Mouse (Mus musculus) MEL (cell line): ENCODE results near the gene Mafk.

Experiments
- CHD2 ChIP-seq: IDR thresholded peaks from 2 replicates; pipeline ENCODE4 v1.6.1; 2011; ENCODE audit warnings: low read length, improper control_type of control experiment
- CTCF ChIP-seq, 3 experiments: IDR thresholded peaks in 2 of 3; conservative IDR thresholded peaks in 1 of 3; 2 replicates each; pipeline ENCODE4 v1.5.1; 2011 to 2012; ENCODE audit warnings: low read length in 3 of 3, low read depth in 2 of 3, mild to moderate bottlenecking in 2 of 3, improper control_type of control experiment in 1 of 3, inconsistent platforms in 1 of 3, mixed read lengths in 1 of 3, moderate library complexity in 1 of 3; ENCODE audit not compliant: control insufficient read depth in 1 of 3, insufficient read depth in 1 of 3, poor library complexity in 1 of 3, severe bottlenecking in 1 of 3
- GABPA ChIP-seq: IDR thresholded peaks from 2 replicates; pipeline ENCODE4 v1.6.1; 2012; ENCODE audit warnings: low read depth, mild to moderate bottlenecking, inconsistent platforms, low read length, improper control_type of control experiment, moderate library complexity
- KAT2A ChIP-seq: conservative IDR thresholded peaks from 2 replicates; pipeline ENCODE4 v1.6.1; 2012; ENCODE audit warnings: low read depth, low read length, improper control_type of control experiment, inconsistent platforms
- MAZ ChIP-seq: IDR thresholded peaks from 2 replicates; pipeline ENCODE4 v1.6.1; 2012; ENCODE audit warnings: low read depth, mild to moderate bottlenecking, inconsistent platforms, low read length, improper control_type of control experiment
- NELFE ChIP-seq: IDR thresholded peaks from 2 replicates; pipeline ENCODE4 v1.6.1; 2011; ENCODE audit warnings: low read depth, low read length, improper control_type of control experiment
- POLR2A ChIP-seq, 2 experiments: IDR thresholded peaks; 2 replicates each; pipeline ENCODE4 v1.6.1; 2011 to 2012; ENCODE audit warnings: low read length in 2 of 2, mild to moderate bottlenecking in 2 of 2, control low read depth in 1 of 2, improper control_type of control experiment in 1 of 2, low read depth in 1 of 2, moderate library complexity in 1 of 2; ENCODE audit not compliant: control insufficient read depth in 1 of 2, insufficient read depth in 1 of 2, poor library complexity in 1 of 2
- POLR2AphosphoS2 ChIP-seq: IDR thresholded peaks from 2 replicates; pipeline ENCODE4 v1.6.1; 2011; ENCODE audit warnings: low read length, improper control_type of control experiment
- SMC3 ChIP-seq: IDR thresholded peaks from 2 replicates; pipeline ENCODE4 v1.6.1; 2011; ENCODE audit warnings: low read depth, low read length, improper control_type of control experiment
- ZNF384 ChIP-seq: IDR thresholded peaks from 2 replicates; pipeline ENCODE4 v1.6.1; 2012; ENCODE audit warnings: low read depth, mild to moderate bottlenecking, inconsistent platforms, low read length, improper control_type of control experiment

GRCm38 (mm10) chr5:139749413-139750125, 41.7 kb upstream of the Mafk start:
- TF ChIP-seq ZNF384 (no peak), POLR2A (IDR thresholded peaks at IDR 0.05; ENCODE audit: control insufficient read depth in 1 of 2, insufficient read depth in 1 of 2, low read depth in 1 of 2, low read length in 2 of 2, poor library complexity in 1 of 2) (no peak), KAT2A (no peak), CTCF (IDR thresholded peaks at IDR 0.05 in 2 of 3, conservative IDR thresholded peaks at IDR 0.05 in 1 of 3; ENCODE audit: control insufficient read depth in 1 of 3, insufficient read depth in 1 of 3, low read depth in 2 of 3, low read length in 3 of 3, poor library complexity in 1 of 3, severe bottlenecking in 1 of 3) (no peak), MAZ (no peak), POLR2AphosphoS2 (no peak), GABPA (no peak), NELFE (no peak), SMC3 (no peak), CHD2 (no peak)
